Mouse (Mus musculus) kidney, adult 2 months (tissue): Measurements from ENCODE around the gene Gm20716.

Experiments used
- CTCF ChIP-seq: fragments of 200-500 bp; conservative IDR thresholded peaks from 2 replicates; pipeline ENCODE4 v1.5.1; 2011; ENCODE audit warnings: low read depth, mild to moderate bottlenecking, control low read depth, low read length, moderate library complexity, mixed read lengths; ENCODE audit not compliant: insufficient read depth, insufficient read length
- POLR2A ChIP-seq: fragments of 200-500 bp; IDR thresholded peaks from one replicate; pipeline ENCODE4 v1.6.1; 2011; ENCODE audit warnings: low read depth, low read length, control low read depth

GRCm38 (mm10) chr2:168175946-168176345 is 54.2 kb downstream of the Gm20716 start:
- TF ChIP-seq CTCF (no peak), POLR2A (no peak)
